Mouse (Mus musculus) forebrain, embryonic 16.5 days (tissue): ENCODE measurements around the gene Rnf150. TPM values are rescaled to one million over a fixed set of nuclear protein-coding genes. Genes with fewer than 3 reads are reported as not detected.

Source experiments
- ATAC-seq: fragments of 200-750 bp; cut with Nextera tagmentation; 2 replicates; pipeline ENCODE4 v1.8.0; 2017; ENCODE audit warnings: mild to moderate bottlenecking, moderate library complexity
- H3K27ac ChIP-seq: fragments of 300-500 bp; sonication (generic); 2 replicates; pipeline ENCODE4 v1.5.1; 2014; ENCODE audit warnings: low read length, control low read depth
- H3K27me3 ChIP-seq: fragments of 300-500 bp; sonication (generic); replicated peaks from 2 replicates; pipeline ENCODE4 v1.6.1; 2014; ENCODE audit warnings: low read length; ENCODE audit not compliant: control insufficient read depth, insufficient read depth
- H3K36me3 ChIP-seq: fragments of 300-500 bp; sonication (generic); 2 replicates; pipeline ENCODE4 v1.6.1; 2014; ENCODE audit not compliant: control insufficient read depth, insufficient read depth
- H3K4me1 ChIP-seq: fragments of 300-500 bp; sonication (generic); replicated peaks from 2 replicates; pipeline ENCODE4 v1.6.1; 2014; ENCODE audit warnings: low read length; ENCODE audit not compliant: control insufficient read depth, insufficient read depth
- H3K4me2 ChIP-seq: fragments of 300-500 bp; sonication (generic); 2 replicates; pipeline ENCODE4 v1.6.1; 2014; ENCODE audit warnings: mild to moderate bottlenecking, low read length, control low read depth
- H3K4me3 ChIP-seq: fragments of 300-500 bp; sonication (generic); replicated peaks from 2 replicates; pipeline ENCODE4 v1.5.1; 2014; ENCODE audit warnings: mild to moderate bottlenecking, low read length, control low read depth
- H3K9ac ChIP-seq: fragments of 300-500 bp; sonication (generic); replicated peaks from 2 replicates; pipeline ENCODE4 v1.6.1; 2014; ENCODE audit warnings: low read depth, low read length, control low read depth
- H3K9me3 ChIP-seq: fragments of 300-500 bp; sonication (generic); 2 replicates; pipeline ENCODE4 v1.6.1; 2016; ENCODE audit warnings: low read length; ENCODE audit not compliant: control insufficient read depth
- WGBS: fragments of 180-500 bp; shearing (Covaris S2); extraction: QIAGEN DNeasy Blood & Tissue Kit; methylation state at CpG from one replicate; pipeline ENCODE4 v1.1.7; 2014; 5-methylcytosine and 5-hydroxymethylcytosine counted together
- polyA plus RNA-seq: library from polyadenylated mRNA; unstranded; fragments of >200 nt; fragmentation: Nextera tagmentation; extraction: Ambion mirVana; gene quantifications from 2 replicates; pipeline ENCODE4 v1.2.1, GENCODE M21; 2015

The Rnf150 gene
- polyA plus RNA-seq, 1 experiment from 2014 or later: 2.0 TPM

- H3K4me3 ChIP-seq: no peak overlapping the region
- H3K27ac ChIP-seq: no peak overlapping the region
- 76% methylated on average over 1 of the region's 1 CpGs for WGBS
- no peak overlapping the region for H3K4me2 ChIP-seq
- 0 out of 2 replicates have a peak, but pooled peaks cover 2% of the 10 kb centered on the region for H3K27me3 ChIP-seq
- no peak overlapping the region for H3K9ac ChIP-seq
- peaks cover 9% of the 10 kb centered on the region for H3K4me1 ChIP-seq
- no peaks in the 10 kb centered on the region for H3K9me3 ChIP-seq
- H3K36me3 ChIP-seq: no peaks in the 10 kb centered on the region
- no peak for ATAC-seq
Measured at GRCm38 (mm10) chr8:82946658-82947057, 83.5 kb downstream of the Rnf150 start.

- Histone ChIP-seq H3K4me3 (no peak overlapping the region), H3K27ac (peak overlapping the region; percentile 44), H3K36me3 (no peaks in the 10 kb centered on the region), H3K27me3 (no peaks in the 10 kb centered on the region), H3K4me1 (peaks cover 5% of the 10 kb centered on the region), H3K4me2 (no peak overlapping the region), H3K9me3 (no peaks in the 10 kb centered on the region), H3K9ac (no peak overlapping the region)
- 43% methylated on average over 7 of the region's 7 CpGs for WGBS
- 0 out of 2 replicates have a peak, but pooled peaks have one; percentile 40 for ATAC-seq
Measured at GRCm38 (mm10) chr8:82955162-82955754, 92.1 kb downstream of the Rnf150 start.

GRCm38 (mm10) chr8:82959491-82959890 is 96.3 kb downstream of the Rnf150 start:
- Histone ChIP-seq H3K4me3 (no peak overlapping the region), H3K4me1 (peaks cover 5% of the 10 kb centered on the region), H3K9me3 (no peaks in the 10 kb centered on the region), H3K27me3 (no peaks in the 10 kb centered on the region), H3K36me3 (no peaks in the 10 kb centered on the region), H3K4me2 (no peak overlapping the region), H3K27ac (no peak overlapping the region), H3K9ac (no peak overlapping the region)
- no peak for ATAC-seq
- WGBS: 89% methylated on average over 3 of the region's 3 CpGs

- Histone ChIP-seq H3K9me3 (no peaks in the 10 kb centered on the region), H3K4me1 (peaks cover 5% of the 10 kb centered on the region), H3K36me3 (no peaks in the 10 kb centered on the region), H3K27me3 (no peaks in the 10 kb centered on the region), H3K4me3 (no peak overlapping the region), H3K4me2 (no peak overlapping the region), H3K9ac (no peak overlapping the region), H3K27ac (no peak overlapping the region)
- WGBS: 93% methylated on average over 2 of the region's 2 CpGs
- no peak for ATAC-seq
Measured at GRCm38 (mm10) chr8:82959980-82960610, 96.9 kb downstream of the Rnf150 start.

GRCm38 (mm10) chr8:82964537-82964936 is 101.4 kb downstream of the Rnf150 start:
- Histone ChIP-seq H3K4me3 (no peak overlapping the region), H3K36me3 (no peaks in the 10 kb centered on the region), H3K9ac (no peak overlapping the region), H3K27me3 (no peaks in the 10 kb centered on the region), H3K27ac (no peak overlapping the region), H3K4me1 (0 out of 2 replicates have a peak, but pooled peaks cover 4% of the 10 kb centered on the region), H3K9me3 (no peaks in the 10 kb centered on the region), H3K4me2 (no peak overlapping the region)
- 87% methylated on average over 2 of the region's 2 CpGs for WGBS
- no peak for ATAC-seq

- Histone ChIP-seq H3K4me3 (no peak overlapping the region), H3K27ac (no peak overlapping the region), H3K36me3 (no peaks in the 10 kb centered on the region), H3K27me3 (no peaks in the 10 kb centered on the region), H3K4me1 (peaks cover 8% of the 10 kb centered on the region), H3K9me3 (no peaks in the 10 kb centered on the region), H3K4me2 (no peak overlapping the region), H3K9ac (no peak overlapping the region)
- 67% methylated on average over 8 of the region's 8 CpGs for WGBS
- peak; percentile 70 for ATAC-seq
Measured at GRCm38 (mm10) chr8:82967879-82968678, 104.9 kb downstream of the Rnf150 start.

GRCm38 (mm10) chr8:82969967-82970366 is 106.8 kb downstream of the Rnf150 start:
- Histone ChIP-seq H3K4me3 (no peak overlapping the region), H3K27ac (no peak overlapping the region), H3K4me1 (peaks cover 14% of the 10 kb centered on the region), H3K27me3 (no peaks in the 10 kb centered on the region), H3K36me3 (no peaks in the 10 kb centered on the region), H3K9ac (no peak overlapping the region), H3K4me2 (no peak overlapping the region), H3K9me3 (no peaks in the 10 kb centered on the region)
- WGBS: 33% methylated on average over 3 of the region's 3 CpGs
- peak; percentile 36; the same call in 1 of the 2 replicates for ATAC-seq

- H3K4me3 ChIP-seq: no peak overlapping the region
- ATAC-seq: peak; percentile 47
- 66% methylated on average over 3 of the region's 3 CpGs for WGBS
Measured at GRCm38 (mm10) chr8:82972812-82973211, 109.7 kb downstream of the Rnf150 start.

GRCm38 (mm10) chr8:82973331-82973730 is 110.2 kb downstream of the Rnf150 start:
- Histone ChIP-seq H3K9me3 (no peaks in the 10 kb centered on the region), H3K4me3 (no peak overlapping the region), H3K9ac (no peak overlapping the region), H3K27me3 (no peaks in the 10 kb centered on the region), H3K4me2 (no peak overlapping the region), H3K4me1 (peaks cover 12% of the 10 kb centered on the region), H3K36me3 (no peaks in the 10 kb centered on the region), H3K27ac (peak overlapping the region; percentile 33; the same call in 1 of the 2 replicates)
- ATAC-seq: peak; percentile 73
- WGBS: 41% methylated on average over 4 of the region's 4 CpGs

More at GRCm38 (mm10) chr8:82972812-82973211, 109.7 kb downstream of the Rnf150 start:
- H3K9me3 ChIP-seq: no peaks in the 10 kb centered on the region
- H3K27ac ChIP-seq: no peak overlapping the region
- H3K9ac ChIP-seq: no peak overlapping the region
- no peak overlapping the region for H3K4me2 ChIP-seq
- H3K36me3 ChIP-seq: no peaks in the 10 kb centered on the region
- H3K27me3 ChIP-seq: no peaks in the 10 kb centered on the region
- H3K4me1 ChIP-seq: peaks cover 14% of the 10 kb centered on the region
